Mouse (Mus musculus) embryonic facial prominence, embryonic 11.5 days (tissue): ENCODE results near the gene Gpr34. TPM values are rescaled to one million over a fixed set of nuclear protein-coding genes. Genes with fewer than 3 reads are reported as not detected.

ENCODE experiments used
- ATAC-seq: fragments of 200-750 bp; cut with Nextera tagmentation; replicated peaks from 2 replicates; pipeline ENCODE4 v1.8.0; 2017; ENCODE audit warnings: low read depth; ENCODE audit not compliant: insufficient number of reproducible peaks, low FRiP score, low TSS enrichment
- DNase-seq: peaks from one replicate; pipeline ENCODE4 v3.0.0-alpha.2; 2015; ENCODE audit warnings: low spot score
- H3K27ac ChIP-seq: fragments of 300-500 bp; sonication (generic); replicated peaks from 2 replicates; pipeline ENCODE4 v1.5.1; 2014; ENCODE audit warnings: mild to moderate bottlenecking, low read depth, low read length, control low read depth
- H3K27me3 ChIP-seq: fragments of 300-500 bp; sonication (generic); 2 replicates; pipeline ENCODE4 v1.6.1; 2014; ENCODE audit warnings: mild to moderate bottlenecking, low read length, moderate library complexity, mixed read lengths; ENCODE audit not compliant: control insufficient read depth, insufficient read depth
- H3K36me3 ChIP-seq: fragments of 300-500 bp; sonication (generic); replicated peaks from 2 replicates; pipeline ENCODE4 v1.6.1; 2014; ENCODE audit warnings: low read depth, mild to moderate bottlenecking, low read length, moderate library complexity, mixed read lengths; ENCODE audit not compliant: control insufficient read depth, insufficient read depth
- H3K4me1 ChIP-seq: fragments of 300-500 bp; sonication (generic); 2 replicates; pipeline ENCODE4 v1.6.1; 2014; ENCODE audit warnings: low read length, mixed read lengths; ENCODE audit not compliant: control insufficient read depth, insufficient read depth
- H3K4me2 ChIP-seq: fragments of 300-500 bp; sonication (generic); 2 replicates; pipeline ENCODE4 v1.6.1; 2014; ENCODE audit warnings: low read depth, mild to moderate bottlenecking, control low read depth, low read length, moderate library complexity
- H3K4me3 ChIP-seq: fragments of 300-500 bp; sonication (generic); 2 replicates; pipeline ENCODE4 v1.5.1; 2014; ENCODE audit warnings: low read depth, low read length, control low read depth
- H3K9ac ChIP-seq: fragments of 300-500 bp; sonication (generic); replicated peaks from 2 replicates; pipeline ENCODE4 v1.6.1; 2014; ENCODE audit warnings: mild to moderate bottlenecking, control low read depth, low read length
- H3K9me3 ChIP-seq: fragments of 300-500 bp; sonication (generic); replicated peaks from 2 replicates; pipeline ENCODE4 v1.6.1; 2016; ENCODE audit warnings: mild to moderate bottlenecking, low read length, inconsistent platforms, mixed read lengths; ENCODE audit not compliant: control insufficient read depth
- WGBS: fragments of 180-500 bp; shearing (Covaris S2); extraction: QIAGEN DNeasy Blood & Tissue Kit; methylation state at CpG from one replicate; pipeline ENCODE4 v1.1.7; 2014; 5-methylcytosine and 5-hydroxymethylcytosine counted together
- polyA plus RNA-seq: library from polyadenylated mRNA; unstranded; fragments of >200 nt; fragmentation: Nextera tagmentation; extraction: Ambion mirVana; gene quantifications from 2 replicates; pipeline ENCODE4 v1.2.1, GENCODE M21; 2014

The Gpr34 gene
- polyA plus RNA-seq, 1 experiment from 2014 or later, result 1.8 TPM

DNA sequence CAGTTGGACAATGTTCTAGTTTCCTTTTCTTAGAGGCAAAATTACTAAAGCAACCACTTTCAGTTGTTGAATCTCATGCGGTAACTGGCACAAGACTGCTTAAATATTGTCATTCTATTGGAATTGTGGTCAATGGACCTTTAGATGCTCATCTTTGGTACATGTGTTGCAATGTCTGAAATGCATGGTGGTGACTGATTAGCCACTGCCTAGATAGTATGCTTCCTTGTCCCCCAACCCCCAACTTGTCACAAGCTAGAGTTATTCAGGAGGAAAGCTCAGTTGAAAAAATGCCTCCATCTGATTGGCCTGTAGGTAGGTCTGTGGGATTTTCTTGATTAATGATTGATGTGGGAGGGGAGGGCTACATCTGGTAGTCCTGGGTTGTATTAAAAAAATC is 14.6 kb upstream of the Gpr34 start:
- ATAC-seq (no peak), DNase-seq (no peak)
- Histone ChIP-seq H3K9me3 (no peaks in the 10 kb centered on the region), H3K4me2 (no peak overlapping the region), H3K27ac (no peak overlapping the region), H3K4me1 (no peaks in the 10 kb centered on the region), H3K27me3 (no peaks in the 10 kb centered on the region), H3K4me3 (no peak overlapping the region), H3K36me3 (no peaks in the 10 kb centered on the region), H3K9ac (no peak overlapping the region)
- WGBS, result 90% methylated on average over 1 of the region's 1 CpGs

DNA sequence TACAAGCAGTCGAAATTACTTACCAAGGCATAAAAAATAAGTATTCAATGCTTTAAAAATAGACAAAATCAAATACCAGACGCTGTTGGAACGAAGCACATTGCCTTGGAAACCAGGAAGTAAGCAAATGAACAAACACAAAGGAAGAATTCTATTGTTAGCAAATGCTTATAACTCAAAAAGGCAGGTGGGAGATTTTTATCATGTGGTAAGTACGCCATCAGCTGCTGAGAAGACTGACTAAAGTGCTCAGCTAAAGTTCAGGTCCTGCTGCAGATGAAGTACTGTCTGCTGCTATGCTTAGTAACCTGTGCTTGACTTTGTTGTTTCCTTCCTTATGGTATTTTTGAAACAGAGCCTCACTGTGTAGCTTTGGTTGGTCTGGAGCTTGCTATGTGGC is 13.4 kb upstream of the Gpr34 start:
- Histone ChIP-seq H3K27me3 (no peaks in the 10 kb centered on the region), H3K36me3 (no peaks in the 10 kb centered on the region), H3K4me2 (no peak overlapping the region), H3K9me3 (no peaks in the 10 kb centered on the region), H3K27ac (no peak overlapping the region), H3K4me1 (no peaks in the 10 kb centered on the region), H3K9ac (no peak overlapping the region), H3K4me3 (no peak overlapping the region)
- DNase-seq (no peak), ATAC-seq (no peak)
- WGBS, result 79% methylated on average over 4 of the region's 4 CpGs

DNA sequence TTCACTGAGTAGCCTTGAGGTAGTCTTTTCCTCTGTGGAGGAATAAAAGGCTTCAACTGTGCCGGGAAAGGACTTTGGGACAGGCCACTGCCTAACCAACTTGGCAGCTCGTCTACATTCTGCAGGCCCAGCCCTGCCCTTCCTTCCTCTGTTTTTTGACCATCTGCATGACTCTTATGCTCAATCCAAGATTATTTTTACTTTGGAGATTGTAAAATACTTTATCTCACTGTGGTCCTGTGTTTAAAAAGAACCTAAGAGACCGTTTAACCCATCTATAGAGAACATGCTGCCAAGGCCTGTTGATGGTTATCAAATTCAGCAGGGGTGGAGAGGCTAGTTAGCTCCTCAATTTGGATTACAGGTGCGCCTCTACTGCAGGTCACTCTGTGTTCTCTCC is 10.4 kb upstream of the Gpr34 start:
- no peaks in the 10 kb centered on the region for H3K36me3 ChIP-seq

DNA sequence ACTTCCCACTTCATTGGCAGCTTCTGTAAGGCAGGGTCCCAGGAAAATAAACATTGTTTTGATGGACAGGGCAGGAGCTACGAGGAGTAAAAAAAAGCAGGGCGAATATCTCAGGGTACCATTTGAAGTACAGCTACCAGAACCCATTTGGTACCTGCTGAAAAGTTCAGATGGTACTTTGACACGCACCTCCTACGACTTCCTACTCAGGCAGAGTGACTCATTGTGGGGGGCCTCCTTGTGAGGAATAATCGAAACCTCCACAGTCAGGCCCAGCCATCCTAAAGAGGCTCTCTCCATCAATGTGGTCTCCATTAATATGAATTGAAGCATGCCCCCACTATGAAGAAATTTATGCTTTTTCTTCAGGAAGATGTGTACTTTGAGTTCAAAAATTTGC is 9.2 kb upstream of the Gpr34 start:
- Histone ChIP-seq H3K27ac (no peak overlapping the region), H3K4me1 (no peaks in the 10 kb centered on the region), H3K36me3 (no peaks in the 10 kb centered on the region), H3K27me3 (no peaks in the 10 kb centered on the region), H3K4me2 (no peak overlapping the region), H3K9ac (no peak overlapping the region), H3K9me3 (no peaks in the 10 kb centered on the region), H3K4me3 (no peak overlapping the region)
- ATAC-seq, result no peak
- no peak for DNase-seq
- 83% methylated on average over 5 of the region's 5 CpGs for WGBS

More for the DNA sequence above, 10.4 kb upstream of the Gpr34 start:
- Histone ChIP-seq H3K9me3 (no peaks in the 10 kb centered on the region), H3K4me3 (no peak overlapping the region), H3K27me3 (no peaks in the 10 kb centered on the region), H3K4me2 (no peak overlapping the region), H3K9ac (no peak overlapping the region), H3K27ac (no peak overlapping the region), H3K4me1 (no peaks in the 10 kb centered on the region)
- 87% methylated on average over 4 of the region's 4 CpGs for WGBS
- DNase-seq, result no peak
- ATAC-seq, result no peak

DNA sequence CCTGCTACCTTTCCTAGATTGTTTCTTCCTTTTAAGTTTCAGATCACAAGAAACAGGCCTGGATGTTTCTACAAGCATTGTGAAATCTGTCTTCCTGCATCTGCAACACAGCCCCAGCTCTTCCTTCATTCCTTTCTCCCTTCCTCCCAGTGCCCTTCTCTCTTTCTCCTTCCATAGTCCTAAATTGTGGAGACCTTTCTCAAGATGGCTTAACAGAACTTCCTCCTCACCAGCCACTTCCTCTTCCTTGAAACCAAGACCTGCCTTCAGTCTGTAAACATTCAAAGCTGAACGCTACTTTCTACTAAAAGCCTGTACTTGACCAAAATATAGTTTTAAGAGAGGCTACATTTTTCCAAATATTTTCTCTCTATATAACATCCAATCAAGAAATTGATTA is 4.5 kb downstream of the Gpr34 start:
- no peaks in the 10 kb centered on the region for H3K27me3 ChIP-seq
- H3K27ac ChIP-seq, result no peak overlapping the region
- 88% methylated on average over 1 of the region's 1 CpGs for WGBS
- H3K4me3 ChIP-seq, result no peak overlapping the region
- DNase-seq (no peak), ATAC-seq (no peak)
- no peak overlapping the region for H3K9ac ChIP-seq
- H3K36me3 ChIP-seq, result no peaks in the 10 kb centered on the region
- H3K9me3 ChIP-seq, result no peaks in the 10 kb centered on the region
- no peak overlapping the region for H3K4me2 ChIP-seq
- no peaks in the 10 kb centered on the region for H3K4me1 ChIP-seq

DNA sequence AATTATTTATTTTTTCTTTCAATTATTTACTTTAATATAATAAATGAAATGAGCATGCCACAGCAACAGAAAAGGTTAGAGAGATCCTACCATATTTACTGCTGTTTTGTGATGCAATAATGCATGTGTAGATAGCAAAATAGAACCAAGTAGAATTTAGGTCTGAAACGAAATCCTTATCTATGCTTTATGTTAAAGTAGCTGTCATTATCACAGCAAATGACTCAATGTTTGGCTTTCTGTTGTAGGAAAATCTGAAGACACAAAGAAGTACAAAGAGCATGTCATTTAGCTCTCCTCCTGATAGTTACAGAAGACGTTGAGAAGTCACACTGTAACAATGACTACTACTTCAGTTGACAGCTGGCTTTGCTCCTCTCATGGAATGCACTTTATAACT is 7.0 kb downstream of the Gpr34 start:
- WGBS, result 70% methylated on average over 2 of the region's 2 CpGs
- Histone ChIP-seq H3K4me3 (no peak overlapping the region), H3K4me1 (no peaks in the 10 kb centered on the region), H3K27ac (no peak overlapping the region), H3K27me3 (no peaks in the 10 kb centered on the region), H3K9me3 (no peaks in the 10 kb centered on the region), H3K36me3 (no peaks in the 10 kb centered on the region), H3K4me2 (no peak overlapping the region), H3K9ac (no peak overlapping the region)
- DNase-seq (no peak), ATAC-seq (no peak)

DNA sequence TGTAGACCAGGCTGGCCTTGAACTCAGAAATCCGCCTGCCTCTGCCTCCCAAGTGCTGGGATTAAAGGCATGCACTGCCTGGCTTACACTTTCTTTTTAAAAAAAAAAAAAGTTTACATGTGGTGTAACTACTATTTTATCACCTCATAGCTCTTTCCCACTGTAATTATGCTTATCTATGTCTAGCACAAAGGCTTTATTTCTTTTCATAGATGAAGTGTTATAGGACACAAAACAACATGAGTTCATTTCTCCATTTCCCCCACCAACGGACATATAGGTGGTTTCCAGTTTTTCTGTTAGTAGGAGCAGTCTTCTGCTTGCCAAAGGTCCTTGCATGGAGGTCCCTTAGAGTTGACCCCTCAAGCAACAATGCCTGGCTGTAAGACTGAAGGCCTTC is 20.0 kb downstream of the Gpr34 start:
- ATAC-seq, result no peak
- H3K4me1 ChIP-seq, result no peaks in the 10 kb centered on the region
- no peaks in the 10 kb centered on the region for H3K36me3 ChIP-seq
- no peak overlapping the region for H3K4me2 ChIP-seq
- no peak overlapping the region for H3K9ac ChIP-seq
- no peaks in the 10 kb centered on the region for H3K27me3 ChIP-seq
- WGBS, result 69% methylated on average over 2 of the region's 2 CpGs
- H3K9me3 ChIP-seq, result no peaks in the 10 kb centered on the region
- no peak for DNase-seq
- H3K27ac ChIP-seq, result no peak overlapping the region
- H3K4me3 ChIP-seq, result no peak overlapping the region

DNA sequence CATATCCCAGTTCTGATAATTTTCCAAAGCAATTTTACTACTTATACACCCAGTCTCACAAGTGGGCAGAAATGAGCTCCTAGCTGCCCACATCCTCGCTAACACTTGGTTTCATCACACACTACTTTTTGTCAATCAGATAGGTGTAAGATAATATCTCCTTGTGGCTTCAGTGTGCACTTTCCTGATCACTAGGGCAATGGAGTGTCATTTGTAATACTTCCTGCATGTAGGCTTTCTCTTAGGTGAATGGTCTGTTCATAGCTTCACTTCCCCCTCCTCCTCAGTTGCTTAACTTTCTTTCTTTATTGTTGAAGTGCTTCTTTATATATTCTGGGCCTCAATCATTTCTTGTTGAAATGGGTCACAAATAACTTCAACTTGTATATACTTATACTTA is 20.4 kb downstream of the Gpr34 start:
- H3K27ac ChIP-seq, result no peak overlapping the region
- no peaks in the 10 kb centered on the region for H3K27me3 ChIP-seq
- H3K4me1 ChIP-seq, result no peaks in the 10 kb centered on the region
- H3K9me3 ChIP-seq, result no peaks in the 10 kb centered on the region
- H3K4me3 ChIP-seq, result no peak overlapping the region
- DNase-seq (no peak), ATAC-seq (no peak)
- H3K36me3 ChIP-seq, result no peaks in the 10 kb centered on the region
- 85% methylated on average over 1 of the region's 1 CpGs for WGBS
- H3K9ac ChIP-seq, result no peak overlapping the region
- H3K4me2 ChIP-seq, result no peak overlapping the region
